Mouse (Mus musculus): ENCODE measurements around the gene Gmds. TPM values are rescaled to one million over a fixed set of nuclear protein-coding genes. Genes with fewer than 3 reads are reported as not detected.

Gmds gene
- polyA plus RNA-seq, 1 experiment from 2014 or later, result 35.6 TPM

DNA sequence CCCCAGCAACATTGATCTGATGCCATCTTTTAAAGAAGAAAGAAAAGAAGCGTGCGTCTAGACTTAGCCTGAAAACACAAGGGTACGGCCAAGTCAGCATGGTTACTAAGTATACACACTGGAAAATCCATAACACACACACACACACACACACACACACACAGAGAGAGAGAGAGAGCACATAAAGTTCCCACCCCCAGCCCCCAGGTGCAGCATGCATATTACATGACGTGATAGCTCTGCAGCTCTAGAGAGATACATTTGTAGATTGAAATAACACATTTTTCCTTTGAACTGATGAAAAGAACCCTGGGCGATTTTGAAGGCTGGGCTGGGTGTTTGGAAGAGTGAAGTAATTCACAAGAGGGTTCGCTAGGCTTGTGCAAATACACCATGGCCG, 553.8 kb downstream of the Gmds start:
- Histone ChIP-seq H3K9ac (replicated peaks; ENCODE audit: low read length) (no peak overlapping the region), H3K9me3 (replicated peaks; ENCODE audit: control insufficient read depth, low read length) (no peaks in the 10 kb centered on the region), H3K27me3 (ENCODE audit: control insufficient read depth, insufficient read depth, low read length) (no peaks in the 10 kb centered on the region), H3K4me2 (ENCODE audit: low read depth, low read length) (no peak overlapping the region), H3K4me1 (ENCODE audit: control insufficient read depth, insufficient read depth, low read length) (no peaks in the 10 kb centered on the region), H3K27ac (replicated peaks; ENCODE audit: low read depth, low read length) (no peak overlapping the region), H3K4me3 (ENCODE audit: low read depth, low read length) (no peak overlapping the region), H3K36me3 (replicated peaks; ENCODE audit: control insufficient read depth, insufficient read depth, low read depth, low read length) (no peaks in the 10 kb centered on the region)
- DNase-seq (ENCODE audit: low spot score) (no peak), ATAC-seq (replicated peaks; ENCODE audit: insufficient number of reproducible peaks, low FRiP score, low TSS enrichment, low read depth) (no peak)
- WGBS, result 77% methylated on average over 7 of the region's 7 CpGs

DNA sequence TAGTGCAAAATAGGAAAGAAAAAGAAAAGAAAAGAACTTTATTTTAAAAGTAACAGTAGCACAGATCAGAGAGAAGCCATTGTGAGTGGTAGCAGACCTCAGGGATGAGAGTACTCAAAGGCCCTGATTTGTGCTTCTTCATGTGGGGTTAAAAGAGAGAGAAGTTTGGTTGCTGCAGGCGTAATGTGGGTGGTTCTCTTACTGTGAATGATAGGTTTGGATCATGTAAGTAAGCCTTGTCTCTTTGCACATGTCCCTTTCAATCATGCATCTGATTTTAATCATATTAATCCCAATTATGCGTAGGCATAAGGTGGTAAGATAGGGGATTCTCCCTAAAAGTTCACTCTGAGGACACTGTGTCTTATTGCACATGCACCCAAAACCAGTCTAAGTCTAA, 556.5 kb downstream of the Gmds start:
- H3K27me3 ChIP-seq (ENCODE audit: control insufficient read depth, insufficient read depth, low read length), result no peaks in the 10 kb centered on the region
- no peaks in the 10 kb centered on the region for H3K36me3 ChIP-seq (replicated peaks; ENCODE audit: control insufficient read depth, insufficient read depth, low read depth, low read length)
- 89% methylated on average over 2 of the region's 2 CpGs for WGBS

DNA sequence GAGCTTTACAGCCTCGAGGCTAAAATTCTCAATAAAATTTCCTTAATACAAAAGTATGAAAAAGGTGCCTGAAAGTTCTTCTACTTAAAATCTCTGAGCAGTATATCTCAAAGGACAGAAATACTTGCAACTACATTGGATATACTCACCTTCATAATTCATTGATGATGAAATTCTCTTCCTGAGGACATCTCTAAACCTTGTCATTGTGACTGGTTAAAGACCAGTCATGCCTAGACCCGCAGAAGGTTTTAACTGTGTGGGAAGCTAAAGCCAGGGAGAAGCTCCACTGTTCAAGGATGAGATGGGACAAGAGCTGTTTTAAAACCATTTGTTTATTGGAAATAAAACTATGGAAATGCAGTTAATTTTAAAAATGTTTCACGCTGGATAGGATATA, 558.2 kb downstream of the Gmds start:
- H3K9ac ChIP-seq (replicated peaks; ENCODE audit: low read length), result no peak overlapping the region
- 94% methylated on average over 3 of the region's 3 CpGs for WGBS
- H3K27me3 ChIP-seq (ENCODE audit: control insufficient read depth, insufficient read depth, low read length), result no peaks in the 10 kb centered on the region
- H3K4me3 ChIP-seq (ENCODE audit: low read depth, low read length), result no peak overlapping the region
- no peaks in the 10 kb centered on the region for H3K9me3 ChIP-seq (replicated peaks; ENCODE audit: control insufficient read depth, low read length)
- ATAC-seq (replicated peaks; ENCODE audit: insufficient number of reproducible peaks, low FRiP score, low TSS enrichment, low read depth) (no peak), DNase-seq (ENCODE audit: low spot score) (no peak)
- H3K27ac ChIP-seq (replicated peaks; ENCODE audit: low read depth, low read length), result no peak overlapping the region
- no peak overlapping the region for H3K4me2 ChIP-seq (ENCODE audit: low read depth, low read length)
- no peaks in the 10 kb centered on the region for H3K36me3 ChIP-seq (replicated peaks; ENCODE audit: control insufficient read depth, insufficient read depth, low read depth, low read length)
- H3K4me1 ChIP-seq (ENCODE audit: control insufficient read depth, insufficient read depth, low read length), result no peaks in the 10 kb centered on the region

More for the DNA sequence above, 556.5 kb downstream of the Gmds start:
- Histone ChIP-seq H3K27ac (replicated peaks; ENCODE audit: low read depth, low read length) (no peak overlapping the region), H3K4me2 (ENCODE audit: low read depth, low read length) (no peak overlapping the region), H3K9ac (replicated peaks; ENCODE audit: low read length) (no peak overlapping the region), H3K4me1 (ENCODE audit: control insufficient read depth, insufficient read depth, low read length) (no peaks in the 10 kb centered on the region), H3K4me3 (ENCODE audit: low read depth, low read length) (no peak overlapping the region), H3K9me3 (replicated peaks; ENCODE audit: control insufficient read depth, low read length) (no peaks in the 10 kb centered on the region)
- DNase-seq (ENCODE audit: low spot score) (no peak), ATAC-seq (replicated peaks; ENCODE audit: insufficient number of reproducible peaks, low FRiP score, low TSS enrichment, low read depth) (no peak)

GRCm38 (mm10) chr13:31779281-31779981, 559.1 kb downstream of the Gmds start:
- Histone ChIP-seq H3K36me3 (replicated peaks; ENCODE audit: control insufficient read depth, insufficient read depth, low read depth, low read length) (no peaks in the 10 kb centered on the region), H3K4me2 (ENCODE audit: low read depth, low read length) (no peak overlapping the region), H3K4me3 (ENCODE audit: low read depth, low read length) (no peak overlapping the region), H3K4me1 (ENCODE audit: control insufficient read depth, insufficient read depth, low read length) (no peaks in the 10 kb centered on the region), H3K9ac (replicated peaks; ENCODE audit: low read length) (no peak overlapping the region), H3K27me3 (ENCODE audit: control insufficient read depth, insufficient read depth, low read length) (no peaks in the 10 kb centered on the region), H3K27ac (replicated peaks; ENCODE audit: low read depth, low read length) (no peak overlapping the region), H3K9me3 (replicated peaks; ENCODE audit: control insufficient read depth, low read length) (no peaks in the 10 kb centered on the region)
- DNase-seq (ENCODE audit: low spot score) (no peak), ATAC-seq (replicated peaks; ENCODE audit: insufficient number of reproducible peaks, low FRiP score, low TSS enrichment, low read depth) (no peak)
- WGBS, result 70% methylated on average over 17 of the region's 17 CpGs

DNA sequence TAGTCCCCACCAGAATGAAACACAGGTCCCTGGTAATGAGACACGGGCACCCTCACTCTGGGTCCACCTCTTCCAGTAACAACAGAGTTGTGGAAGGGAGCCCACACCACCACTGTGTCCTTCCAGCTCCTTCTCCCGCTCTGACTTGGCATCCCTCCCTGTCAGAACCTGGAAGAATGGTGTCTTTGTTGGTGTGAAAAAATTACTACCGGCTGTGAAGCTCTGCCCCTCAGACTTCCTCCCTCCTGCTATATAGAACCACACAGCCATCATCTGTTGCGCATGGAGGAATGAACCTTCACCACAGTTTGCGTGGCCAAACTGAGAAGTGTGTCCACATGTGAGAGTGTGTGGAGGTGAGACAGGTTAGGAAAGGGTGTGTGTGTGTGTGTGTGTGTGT, 562.8 kb downstream of the Gmds start:
- no peaks in the 10 kb centered on the region for H3K4me1 ChIP-seq (ENCODE audit: control insufficient read depth, insufficient read depth, low read length)
- H3K4me2 ChIP-seq (ENCODE audit: low read depth, low read length), result no peak overlapping the region
- H3K4me3 ChIP-seq (ENCODE audit: low read depth, low read length), result no peak overlapping the region
- WGBS, result 42% methylated on average over 5 of the region's 5 CpGs
- ATAC-seq (replicated peaks; ENCODE audit: insufficient number of reproducible peaks, low FRiP score, low TSS enrichment, low read depth), result no peak
- H3K27me3 ChIP-seq (ENCODE audit: control insufficient read depth, insufficient read depth, low read length), result no peaks in the 10 kb centered on the region
- no peak for DNase-seq (ENCODE audit: low spot score)
- H3K9ac ChIP-seq (replicated peaks; ENCODE audit: low read length), result no peak overlapping the region
- H3K27ac ChIP-seq (replicated peaks; ENCODE audit: low read depth, low read length), result no peak overlapping the region
- no peaks in the 10 kb centered on the region for H3K9me3 ChIP-seq (replicated peaks; ENCODE audit: control insufficient read depth, low read length)
- H3K36me3 ChIP-seq (replicated peaks; ENCODE audit: control insufficient read depth, insufficient read depth, low read depth, low read length), result no peaks in the 10 kb centered on the region

GRCm38 (mm10) chr13:31772882-31773281, 565.7 kb downstream of the Gmds start:
- no peak overlapping the region for H3K9ac ChIP-seq (replicated peaks; ENCODE audit: low read length)
- no peaks in the 10 kb centered on the region for H3K4me1 ChIP-seq (ENCODE audit: control insufficient read depth, insufficient read depth, low read length)

More at GRCm38 (mm10) chr13:31772882-31773281, 565.7 kb downstream of the Gmds start:
- Histone ChIP-seq H3K27ac (replicated peaks; ENCODE audit: low read depth, low read length) (no peak overlapping the region), H3K27me3 (ENCODE audit: control insufficient read depth, insufficient read depth, low read length) (no peaks in the 10 kb centered on the region), H3K4me2 (ENCODE audit: low read depth, low read length) (no peak overlapping the region), H3K36me3 (replicated peaks; ENCODE audit: control insufficient read depth, insufficient read depth, low read depth, low read length) (no peaks in the 10 kb centered on the region), H3K9me3 (replicated peaks; ENCODE audit: control insufficient read depth, low read length) (no peaks in the 10 kb centered on the region), H3K4me3 (ENCODE audit: low read depth, low read length) (no peak overlapping the region)
- no peak for DNase-seq (ENCODE audit: low spot score)
- ATAC-seq (replicated peaks; ENCODE audit: insufficient number of reproducible peaks, low FRiP score, low TSS enrichment, low read depth), result no peak
- 77% methylated on average over 5 of the region's 5 CpGs for WGBS

Data from embryonic facial prominence, embryonic 11.5 days (tissue).